Comparison of ENCODE assay signal across 8 mouse cellular contexts in the genomic region with DNA sequence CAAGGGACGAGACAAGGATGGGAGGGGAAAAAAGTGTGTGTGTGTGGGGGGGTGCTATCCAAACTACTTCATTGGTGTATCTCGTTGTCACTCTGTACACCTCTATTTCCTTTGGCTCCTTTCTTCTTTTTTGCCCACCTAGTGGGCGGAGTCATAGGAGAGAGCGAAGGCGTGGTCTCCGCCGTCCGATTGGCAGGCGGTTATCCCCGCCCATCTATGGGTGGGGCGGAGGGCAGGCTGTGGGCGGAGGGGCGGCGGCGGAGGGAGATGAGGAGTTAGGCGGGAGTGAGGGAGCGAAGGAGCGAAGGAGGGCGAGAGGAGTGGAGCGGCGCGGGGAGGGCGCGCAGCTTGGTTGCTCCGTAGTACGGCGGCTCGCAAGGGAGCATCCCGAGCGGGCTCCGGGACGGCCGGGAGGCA. TPM values are rescaled to one million over a fixed set of nuclear protein-coding genes. Genes with fewer than 3 reads are reported as not detected.
A peak's percentile ranks its signal among the peaks of the same experiment; 100 is the strongest.
DNase-seq lines count a peak whose midpoint lies in the region; ATAC-seq and TF ChIP-seq lines count a peak whose summit lies in the region.

Itsn1 (plus strand) TSS at position 216 of the 417 bp plus-strand sequence.

- H3K4me3 ChIP-seq in forebrain, embryonic 11.5 days (ENCODE audit: low read depth, low read length): peak within 1 kb of the TSS; percentile 94
- H3K4me3 ChIP-seq in heart, embryonic 16.5 days (ENCODE audit: low read length): peak within 1 kb of the TSS; percentile 86
- peak within 1 kb of the TSS; percentile 81 for H3K4me3 ChIP-seq in liver, embryonic 16.5 days (ENCODE audit: low read depth, low read length)
- peak within 1 kb of the TSS; percentile 96 for H3K4me3 ChIP-seq in neural tube, embryonic 13.5 days
- H3K4me3 ChIP-seq in testis, adult 2 months (ENCODE audit: control insufficient read depth, low read depth, low read length): peak within 1 kb of the TSS; percentile 91

- peak within 1 kb of the TSS; percentile 92 for H3K27ac ChIP-seq in forebrain, embryonic 11.5 days (ENCODE audit: low read depth, low read length)
- peak within 1 kb of the TSS; percentile 96 for H3K27ac ChIP-seq in heart, embryonic 16.5 days (ENCODE audit: low read length)
- H3K27ac ChIP-seq in liver, embryonic 16.5 days (ENCODE audit: low read length): peak within 1 kb of the TSS; percentile 86
- H3K27ac ChIP-seq in neural tube, embryonic 13.5 days (replicated peaks): peak within 1 kb of the TSS; percentile 96
- peak within 1 kb of the TSS; percentile 98 for H3K27ac ChIP-seq in testis, adult 2 months (ENCODE audit: control insufficient read depth, insufficient read depth, low read depth, low read length)

- H3K4me1 ChIP-seq in forebrain, embryonic 11.5 days (replicated peaks; ENCODE audit: control insufficient read depth, insufficient read depth, low read length): peaks cover 6% of the 10 kb centered on the region; the same call in 1 of the 2 replicates
- H3K4me1 ChIP-seq in heart, embryonic 16.5 days (ENCODE audit: control insufficient read depth, insufficient read depth, low read length): peaks cover 21% of the 10 kb centered on the region
- H3K4me1 ChIP-seq in liver, embryonic 16.5 days (ENCODE audit: control insufficient read depth, low read depth, low read length): peaks cover 29% of the 10 kb centered on the region
- peaks cover 47% of the 10 kb centered on the region for H3K4me1 ChIP-seq in neural tube, embryonic 13.5 days (replicated peaks)
- H3K4me1 ChIP-seq in testis, adult 2 months (ENCODE audit: control insufficient read depth, insufficient read depth, low read length): 0 out of 2 replicates have a peak, but pooled peaks cover 2% of the 10 kb centered on the region

- no peaks in the 10 kb centered on the region for H3K27me3 ChIP-seq in forebrain, embryonic 11.5 days (ENCODE audit: control insufficient read depth, insufficient read depth, low read length)
- no peaks in the 10 kb centered on the region for H3K27me3 ChIP-seq in heart, embryonic 16.5 days (ENCODE audit: control insufficient read depth, insufficient read depth, low read length)
- peaks cover 42% of the 10 kb centered on the region for H3K27me3 ChIP-seq in liver, embryonic 16.5 days (ENCODE audit: control insufficient read depth, insufficient read depth, low read depth, low read length)
- no peaks in the 10 kb centered on the region for H3K27me3 ChIP-seq in neural tube, embryonic 13.5 days
- H3K27me3 ChIP-seq in testis, adult 2 months (ENCODE audit: control insufficient read depth, insufficient read depth, low read length): no peaks in the 10 kb centered on the region

- H3K4me2 ChIP-seq in forebrain, embryonic 11.5 days (ENCODE audit: low read depth, low read length, severe bottlenecking): peak within 1 kb of the TSS; percentile 81
- peak within 1 kb of the TSS; percentile 91 for H3K4me2 ChIP-seq in heart, embryonic 16.5 days (ENCODE audit: low read depth, low read length)
- H3K4me2 ChIP-seq in liver, embryonic 16.5 days (ENCODE audit: low read depth, low read length): peak within 1 kb of the TSS; percentile 99
- H3K4me2 ChIP-seq in neural tube, embryonic 13.5 days: peak within 1 kb of the TSS; percentile 72

- peak; percentile 87 for TF ChIP-seq POLR2A in testis, adult 2 months (IDR thresholded peaks at IDR 0.05; ENCODE audit: control insufficient read depth, low read depth, low read length)

- peak; percentile 94 to 96 for DNase-seq in CD8-positive naive resting alpha-beta T cell, adult 2 months (ENCODE audit: low read depth in 2 of 2, low spot score in 2 of 2)
- peak; percentile 98 for DNase-seq in c-Kit-positive CD71-positive TER-119-negative erythroid progenitor cells, embryonic 14.5 days (ENCODE audit: low read depth)
- peak; percentile 99 for DNase-seq in forebrain, embryonic 11.5 days (ENCODE audit: low spot score)
- DNase-seq in kidney, postnatal 4 days: peak; percentile 98 to 99

- WGBS in forebrain, embryonic 11.5 days: 0% methylated on average over 33 of the region's 33 CpGs
- under 1% methylated on average over 30 of the region's 33 CpGs for whole genome bisulfite sequencing in heart, embryonic 16.5 days
- under 1% methylated on average over 30 of the region's 33 CpGs for WGBS in liver, embryonic 16.5 days (ENCODE audit: insufficient replicate concordance)
- WGBS in neural tube, embryonic 13.5 days: under 1% methylated on average over 28 of the region's 33 CpGs

- H3K9me3 ChIP-seq in forebrain, embryonic 11.5 days (ENCODE audit: control insufficient read depth, low read length): no peaks in the 10 kb centered on the region
- H3K9me3 ChIP-seq in heart, embryonic 16.5 days (replicated peaks; ENCODE audit: control insufficient read depth, low read length): no peaks in the 10 kb centered on the region
- H3K9me3 ChIP-seq in liver, embryonic 16.5 days (replicated peaks; ENCODE audit: control insufficient read depth, low read length): no peaks in the 10 kb centered on the region
- no peaks in the 10 kb centered on the region for H3K9me3 ChIP-seq in neural tube, embryonic 13.5 days

- no peak for TF ChIP-seq CTCF in testis, adult 2 months (IDR thresholded peaks at IDR 0.05; ENCODE audit: control insufficient read depth, insufficient read depth, insufficient replicate concordance, low read depth, low read length)

- H3K9ac ChIP-seq in forebrain, embryonic 11.5 days (ENCODE audit: low read length): peak within 1 kb of the TSS; percentile 91
- H3K9ac ChIP-seq in heart, embryonic 16.5 days (ENCODE audit: low read length): peak within 1 kb of the TSS; percentile 95
- H3K9ac ChIP-seq in liver, embryonic 16.5 days (ENCODE audit: low read depth, low read length): peak within 1 kb of the TSS; percentile 81
- peak within 1 kb of the TSS; percentile 99 for H3K9ac ChIP-seq in neural tube, embryonic 13.5 days

- ATAC-seq in forebrain, embryonic 11.5 days (replicated peaks; ENCODE audit: low FRiP score): peak; percentile 93
- ATAC-seq in heart, embryonic 16.5 days (replicated peaks; ENCODE audit: extremely low read depth, insufficient read depth, low FRiP score): peak; percentile 90
- ATAC-seq in liver, embryonic 16.5 days (ENCODE audit: low read depth): peak; percentile 80
- peak; percentile 96 for ATAC-seq in neural tube, embryonic 13.5 days (ENCODE audit: low read depth)

- H3K36me3 ChIP-seq in forebrain, embryonic 11.5 days (ENCODE audit: control insufficient read depth, insufficient read depth, low read length): no peaks in the 10 kb centered on the region
- H3K36me3 ChIP-seq in heart, embryonic 16.5 days (ENCODE audit: control insufficient read depth, insufficient read depth): peaks cover 7% of the 10 kb centered on the region
- no peaks in the 10 kb centered on the region for H3K36me3 ChIP-seq in liver, embryonic 16.5 days (ENCODE audit: control insufficient read depth, insufficient read depth)
- peaks cover 10% of the 10 kb centered on the region; the same call in 1 of the 2 replicates for H3K36me3 ChIP-seq in neural tube, embryonic 13.5 days
- no peaks in the 10 kb centered on the region for H3K36me3 ChIP-seq in testis, adult 2 months (ENCODE audit: control insufficient read depth, insufficient read depth, low read length)

RNA-seq across cellular contexts. Expression of gene Itsn1, which starts in this region (rescaled TPM):
- 55.2 and 60.2 TPM in 2 replicates for polyA plus RNA-seq in forebrain, embryonic 11.5 days (2014; fragmentation: Nextera tagmentation; extraction: Ambion mirVana)
- 14.2 and 17.0 TPM in 2 replicates for polyA plus RNA-seq in heart, embryonic 16.5 days (2015; fragmentation: Nextera tagmentation; extraction: Ambion mirVana)
- polyA plus RNA-seq in liver, embryonic 16.5 days (2015; fragmentation: Nextera tagmentation; extraction: Ambion mirVana): 54.1 and 54.7 TPM in 2 replicates
- 60.4 and 62.5 TPM in 2 replicates for polyA plus RNA-seq in neural tube, embryonic 13.5 days (2015; fragmentation: Nextera tagmentation; extraction: Ambion mirVana)
- polyA plus RNA-seq in testis, adult 2 months (2012; rRNA removed): 30.5 and 31.7 TPM in 2 replicates

Comparison
In these comparisons a context has a peak if more than half of its experiments do, and no peak if none do; other contexts are left out.
1. Peak in every context shown above with its lines: DNase-seq, ATAC-seq, H3K4me3 ChIP-seq and H3K27ac ChIP-seq.